Mouse (Mus musculus) right cerebral cortex, adult 2 months (tissue): ENCODE results near the gene Smap1.
"Not testable (repeated sequence)": the region's sequence is repeated elsewhere in the genome, so short reads cannot be mapped to it uniquely, and the experiment has no call there.

Source experiments
- DNase-seq, 2 experiments: peaks; one replicate each; pipeline ENCODE4 v3.0.0; 2021 to 2022; ENCODE audit warnings: low spot score in 2 of 2

Smap1 gene

DNA sequence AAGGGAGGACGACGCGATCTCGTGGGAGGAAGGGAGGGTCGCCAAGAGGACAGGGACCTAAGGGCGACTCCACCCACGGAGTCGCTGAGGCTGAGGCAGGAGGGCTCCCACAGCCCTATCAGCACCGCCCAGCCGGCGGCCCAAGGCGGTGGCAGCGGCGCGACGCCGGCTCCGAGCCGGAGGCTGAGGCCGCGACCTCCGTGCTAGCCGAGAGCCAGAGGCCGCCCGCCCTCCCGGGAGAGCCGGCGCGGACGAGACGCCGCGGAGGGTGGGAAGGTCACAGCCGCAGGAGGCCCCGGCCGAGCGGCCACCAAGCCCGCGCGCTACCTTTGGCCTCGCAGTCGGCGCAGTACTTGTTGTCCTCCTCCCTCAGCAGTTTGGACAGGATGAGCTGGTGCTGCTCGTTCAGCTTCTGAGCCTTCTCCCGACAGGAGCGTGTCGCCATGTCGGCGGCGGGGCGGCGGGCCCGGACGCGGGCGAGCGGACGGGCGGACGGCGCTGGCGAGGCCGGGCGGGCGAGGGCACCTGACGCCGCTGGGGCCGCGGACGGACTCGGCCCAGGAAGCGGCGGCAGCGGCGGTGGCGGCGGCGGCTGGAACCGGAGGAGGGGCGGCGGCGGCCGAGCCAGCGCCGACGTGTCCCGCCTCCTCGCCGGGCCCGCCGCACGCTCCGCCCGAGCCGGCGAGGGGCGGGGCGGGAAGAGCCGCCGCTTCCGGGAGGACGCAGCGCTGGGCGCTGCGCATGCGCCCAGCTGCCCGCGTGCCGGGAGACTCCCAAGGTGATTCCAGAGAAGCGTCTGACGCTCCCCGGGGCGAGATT, at the start of gene Smap1:
TSS of gene Smap1 (minus strand) at position 607 of the 819 bp plus-strand sequence.
- peak; percentile 76 to 79 for DNase-seq

DNA sequence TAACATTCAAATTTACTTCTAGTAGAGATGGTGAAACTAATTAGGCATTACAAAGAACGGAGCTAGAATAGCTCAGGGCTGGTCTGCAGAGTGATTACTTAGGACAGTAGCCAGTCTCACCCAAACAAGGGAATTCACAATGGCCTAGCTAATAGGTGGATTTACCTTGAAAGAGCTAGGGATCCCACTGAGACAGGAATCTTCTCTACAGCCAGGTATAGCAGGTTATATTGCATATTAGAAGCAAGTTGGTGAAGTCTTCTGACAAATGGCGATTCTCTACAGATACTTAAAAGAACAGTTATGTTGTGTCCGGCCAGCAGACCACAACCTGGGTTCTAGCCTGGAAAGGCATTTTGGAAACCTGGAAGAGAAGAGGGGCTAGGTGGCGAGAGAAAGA, 49.0 kb upstream of the Smap1 start:
- DNase-seq = not testable (repeated sequence)

DNA sequence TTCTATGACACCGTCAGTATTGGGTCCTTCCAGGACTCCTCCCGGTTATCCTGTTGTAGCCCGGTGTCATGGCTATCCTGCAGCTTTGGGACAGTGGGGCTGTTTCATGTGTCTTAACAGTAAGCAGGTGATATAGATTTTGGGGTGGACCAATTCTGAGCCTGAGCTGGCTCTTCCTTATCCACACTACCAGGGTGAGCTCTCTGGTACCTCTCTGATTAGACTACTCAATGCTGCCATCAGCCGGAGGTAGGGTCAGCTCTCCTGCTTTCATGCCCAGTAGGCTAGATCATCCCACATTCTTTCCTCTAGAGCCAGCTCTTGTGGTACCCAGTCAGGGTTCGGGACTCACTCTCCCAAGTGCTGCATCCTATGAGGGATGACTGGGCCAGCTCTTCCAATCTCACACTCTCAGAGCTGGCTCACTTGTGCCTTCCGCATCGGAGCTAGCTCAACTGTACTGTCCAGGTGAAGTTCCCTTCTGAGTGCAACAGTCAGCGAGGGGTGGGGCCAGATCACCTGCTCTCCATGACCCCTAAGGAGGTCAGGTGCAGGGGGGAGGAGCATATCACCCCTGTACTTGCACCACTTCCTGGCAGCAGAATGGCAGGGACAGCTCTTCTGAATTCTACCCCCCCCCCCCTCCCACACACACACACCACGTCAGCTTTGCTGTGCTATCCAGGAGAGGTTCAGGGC, 46.1 kb upstream of the Smap1 start:
- no peak for DNase-seq

DNA sequence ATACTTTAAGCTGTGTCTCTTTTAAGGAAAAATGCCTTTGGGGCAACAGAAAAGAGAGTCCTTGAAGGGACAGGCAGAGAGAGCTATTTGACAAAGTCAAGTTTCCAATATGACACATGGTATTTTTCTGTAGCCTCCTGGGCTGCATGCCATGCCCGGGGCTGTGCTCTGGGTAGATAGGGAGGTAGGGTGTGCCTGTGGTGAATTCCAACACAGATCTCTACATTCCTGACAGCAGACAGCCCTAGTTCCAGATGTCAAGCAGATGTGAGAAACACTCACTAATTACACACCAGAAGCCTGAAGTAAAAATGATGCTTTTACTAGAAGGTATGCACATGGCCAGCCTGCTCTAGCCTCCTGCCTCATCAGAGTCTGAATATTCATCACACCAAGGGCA, 44.1 kb upstream of the Smap1 start:
- DNase-seq = no peak

DNA sequence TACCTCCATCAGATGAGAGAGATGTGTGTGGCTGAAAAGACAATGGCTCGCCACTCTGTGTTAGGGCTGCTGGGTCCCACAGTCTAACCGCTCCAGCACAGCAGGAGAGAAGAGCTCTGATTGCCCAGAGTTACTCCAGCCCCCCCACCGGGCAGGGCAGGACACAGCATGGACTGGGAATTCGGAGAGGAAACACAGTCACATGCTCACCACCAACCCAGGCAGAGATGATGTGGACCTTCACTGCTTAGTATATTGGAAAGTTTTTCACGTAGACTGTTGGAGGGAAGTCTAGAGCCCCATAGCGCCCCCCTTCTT, 37.3 kb upstream of the Smap1 start:
- DNase-seq = no peak

DNA sequence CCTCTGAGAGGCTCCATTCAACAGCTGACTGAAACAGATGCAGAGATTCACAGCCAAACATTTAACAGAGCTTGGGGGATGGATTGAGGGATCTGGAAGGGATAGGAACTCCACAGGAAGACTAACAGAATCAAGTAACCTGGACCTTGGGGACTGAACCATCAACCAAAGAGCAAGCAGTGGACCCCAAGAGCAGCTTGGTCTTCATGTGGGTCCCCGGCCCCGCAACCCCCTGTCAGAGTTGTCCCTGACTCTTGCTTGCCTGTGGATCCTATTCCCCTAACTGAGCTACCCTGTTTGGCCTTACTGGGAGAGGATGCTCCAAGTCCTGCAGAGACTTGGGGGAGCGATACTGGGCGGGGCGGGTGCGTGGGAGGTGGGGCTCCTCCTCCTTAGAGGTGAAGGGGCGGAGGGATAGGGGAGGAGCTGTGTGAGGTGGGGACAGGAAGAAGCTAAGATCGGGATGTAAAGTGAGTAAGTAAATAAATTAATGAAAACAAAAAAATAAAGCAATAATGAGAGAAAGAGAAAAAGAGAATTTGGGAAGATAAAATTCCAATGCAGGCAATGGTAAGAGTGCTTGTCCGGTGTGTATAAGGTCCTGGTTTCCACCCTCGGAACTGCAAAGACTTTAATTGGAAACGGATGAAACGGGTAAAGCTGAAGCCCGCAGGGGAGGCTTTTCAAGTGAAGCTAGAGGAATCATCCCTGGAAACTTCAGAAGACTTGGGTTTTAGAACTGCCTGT, 36.7 kb upstream of the Smap1 start:
- DNase-seq = no peak

DNA sequence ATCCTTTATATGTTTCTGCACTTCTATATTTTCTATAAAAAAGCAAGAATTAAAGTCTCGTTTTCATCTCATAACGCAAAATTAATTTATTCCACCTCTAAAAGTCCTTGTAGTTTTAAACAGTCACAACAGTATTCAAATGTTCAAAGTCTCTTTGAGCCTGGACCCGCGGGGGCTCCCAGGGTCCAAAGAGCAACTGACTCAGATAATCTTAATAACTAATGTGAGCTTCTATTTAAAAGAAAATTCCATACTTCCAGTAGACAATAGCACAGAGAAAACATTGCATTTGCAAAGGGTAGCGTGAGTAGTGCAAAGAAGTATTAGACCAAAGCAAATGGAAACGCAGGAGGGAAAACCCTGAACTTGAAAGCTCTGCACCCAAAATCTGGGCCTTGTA, 36.0 kb upstream of the Smap1 start:
- no peak for DNase-seq

DNA sequence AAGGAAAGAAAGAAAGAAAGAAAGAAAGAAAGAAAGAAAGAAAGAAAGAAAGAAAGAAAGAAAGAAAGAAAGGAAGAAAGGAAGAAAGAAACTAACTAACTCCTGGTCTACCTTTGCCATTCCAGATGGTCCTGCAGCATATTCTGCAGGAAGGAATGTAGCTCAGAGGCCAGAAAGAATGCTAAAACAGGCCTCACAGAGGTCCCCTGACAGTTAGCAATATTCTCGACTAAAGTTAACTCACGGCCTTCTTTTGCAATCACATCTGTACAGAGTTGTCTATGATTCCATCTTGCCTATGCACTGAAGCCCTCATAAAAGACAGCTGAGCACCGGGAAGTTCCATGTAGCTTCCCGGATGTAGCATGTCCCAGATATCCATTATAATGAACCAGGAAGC, 33.4 kb upstream of the Smap1 start:
- no peak for DNase-seq

DNA sequence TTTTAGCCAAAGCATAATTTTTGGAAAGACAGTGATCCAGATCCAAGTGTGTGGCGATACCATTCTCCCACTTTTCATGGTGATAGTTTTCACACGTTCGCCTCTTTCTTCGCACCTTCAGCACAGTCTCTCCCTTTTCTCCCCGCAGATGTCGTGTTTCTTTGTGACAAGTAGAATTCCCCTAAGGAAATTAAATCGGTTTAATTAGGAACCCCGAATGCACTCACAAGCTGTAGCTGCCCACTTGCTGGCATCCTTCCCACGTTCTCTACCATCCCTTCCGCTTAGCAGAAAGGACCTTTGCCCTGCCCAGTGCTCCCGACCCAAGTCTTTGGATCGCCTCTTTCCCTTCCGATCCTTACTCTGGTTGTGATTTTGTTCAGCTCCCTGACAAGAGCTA, 31.8 kb upstream of the Smap1 start:
- DNase-seq = peak; percentile 57 to 64

DNA sequence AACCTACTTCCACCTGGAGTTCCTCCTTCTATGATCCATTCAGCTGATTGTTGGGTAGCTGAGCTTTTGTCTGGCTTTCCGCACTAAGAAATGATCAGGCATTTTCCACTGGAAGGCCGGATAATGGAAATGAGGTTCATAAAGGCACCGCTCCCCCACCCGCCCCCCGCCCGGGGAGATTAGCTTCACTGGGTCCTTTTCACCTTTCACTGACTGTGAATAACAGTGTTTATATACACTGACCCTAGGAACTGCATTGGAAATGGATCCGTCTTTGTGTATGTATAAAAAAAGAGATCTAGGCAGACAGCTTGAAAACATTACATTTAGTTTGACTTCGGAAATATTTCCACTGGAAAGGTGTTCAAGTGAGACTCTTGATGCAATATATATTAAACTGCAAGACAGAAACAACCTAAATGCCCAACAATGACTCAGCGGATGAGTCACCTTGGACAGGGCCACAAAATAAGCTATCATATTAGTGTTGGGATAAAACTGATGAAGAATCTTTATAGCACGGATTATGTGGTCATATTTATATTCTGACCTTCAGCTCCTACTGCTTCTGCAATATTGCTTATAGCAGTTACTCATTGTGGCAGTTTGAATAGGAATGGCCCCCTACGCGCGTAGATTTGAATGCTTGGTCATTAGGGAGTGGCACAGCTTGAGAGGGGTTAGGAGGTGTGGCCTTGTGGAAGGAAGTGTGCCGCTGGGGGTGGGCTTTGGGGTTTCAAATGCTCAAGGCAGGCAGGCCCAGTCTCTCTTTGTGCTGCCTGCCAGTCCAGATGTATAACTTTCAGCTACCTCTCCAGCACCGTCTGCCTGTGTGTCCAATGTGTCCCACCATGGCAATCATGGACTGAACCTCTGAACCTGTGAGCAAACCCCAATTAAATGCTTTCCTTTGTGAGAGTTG, 26.9 kb upstream of the Smap1 start:
- DNase-seq = no peak

DNA sequence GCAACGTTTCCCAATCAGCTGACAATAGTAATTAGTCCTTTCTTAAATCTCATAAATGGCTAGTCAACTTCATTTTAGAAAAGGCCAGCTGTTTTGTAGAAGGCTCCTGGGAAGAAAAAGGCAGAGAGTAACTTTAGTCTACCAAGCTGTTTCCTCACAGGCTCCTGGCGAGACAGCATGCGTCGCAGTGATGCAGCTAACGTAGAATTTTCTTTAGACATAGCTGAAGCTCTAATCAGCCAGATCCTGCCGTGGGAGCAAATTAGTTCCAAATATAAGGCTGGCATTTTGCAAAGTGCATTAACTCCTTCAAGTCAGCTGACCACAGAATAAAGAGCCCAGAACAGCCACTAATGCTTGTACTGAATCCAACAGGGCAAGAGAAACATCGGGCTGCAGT, 26.2 kb upstream of the Smap1 start:
- peak in 1 of 2 experiments; percentile 19 for DNase-seq

DNA sequence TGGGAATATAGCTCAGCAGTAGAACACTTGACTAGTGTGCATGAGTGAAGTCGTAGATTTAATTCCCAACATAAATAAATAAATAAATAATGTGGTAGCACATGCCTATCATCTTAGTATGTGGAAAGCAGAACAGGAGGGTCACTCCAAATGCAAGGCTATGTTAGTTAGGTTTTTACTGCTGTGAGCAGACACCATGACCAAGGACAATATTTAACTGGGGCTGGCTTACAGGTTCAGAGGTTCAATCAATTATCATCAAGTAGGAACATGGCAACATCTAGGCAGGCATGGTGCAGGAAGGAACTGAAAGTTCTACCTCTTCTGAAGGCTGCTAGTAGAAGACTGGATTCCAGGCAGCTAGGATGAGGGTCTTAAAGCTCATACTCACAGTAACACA, 22.0 kb upstream of the Smap1 start:
- no peak for DNase-seq

DNA sequence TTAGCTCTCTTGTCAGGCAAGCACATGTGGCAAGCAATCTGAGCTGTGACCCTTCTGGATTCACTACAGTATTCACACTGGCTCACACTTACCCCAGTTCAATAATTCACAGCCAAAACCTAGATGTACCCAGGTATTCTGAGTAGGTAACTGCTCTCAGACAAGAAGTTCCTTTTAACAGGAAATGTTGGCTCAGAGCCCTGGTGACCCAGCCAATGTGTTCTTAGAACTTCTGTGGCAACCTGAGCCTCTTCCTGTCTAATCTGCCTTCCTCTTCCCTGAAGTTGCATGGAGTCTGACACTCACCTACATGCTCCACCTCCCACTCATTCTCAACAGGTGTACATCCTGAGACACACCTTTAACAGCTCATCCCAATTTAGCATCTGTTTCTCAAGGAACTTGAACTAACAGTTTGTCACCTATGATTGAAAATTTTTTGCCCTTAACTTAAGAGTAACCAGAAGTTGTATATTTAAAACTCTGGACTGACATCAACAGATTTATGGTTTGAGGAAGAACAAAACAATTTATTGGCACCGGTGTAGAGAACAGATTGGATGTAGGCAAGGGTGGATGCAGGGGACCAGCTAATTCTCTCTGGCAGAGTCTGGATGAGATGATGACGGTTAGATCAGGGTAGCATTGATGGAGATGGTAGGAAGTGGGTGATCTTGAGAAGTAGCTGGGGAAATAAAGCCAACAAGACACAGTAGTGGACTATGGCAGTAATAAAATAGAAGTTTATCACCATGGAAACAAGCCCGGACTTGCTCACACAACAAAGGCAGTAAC, 21.2 kb upstream of the Smap1 start:
- peak in 1 of 2 experiments; percentile 19 for DNase-seq

DNA sequence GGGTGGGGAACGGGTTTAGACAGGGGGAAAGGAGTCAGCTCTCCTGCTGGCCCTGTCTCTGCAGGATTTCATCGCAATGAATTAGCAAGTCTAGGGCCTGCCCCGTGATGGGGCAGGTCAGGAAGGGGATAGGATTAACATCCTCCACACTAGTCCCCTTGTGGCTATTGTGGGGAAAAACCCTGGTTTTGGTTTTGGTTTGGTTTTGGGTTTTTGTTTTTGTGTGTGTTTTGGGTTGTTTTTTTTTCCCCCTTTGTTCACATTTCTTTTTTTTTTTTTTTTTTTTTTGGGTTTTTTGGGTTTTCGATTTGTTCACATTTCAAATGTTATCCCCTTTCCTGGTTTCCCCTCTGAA, 13.3 kb upstream of the Smap1 start:
- no peak for DNase-seq

DNA sequence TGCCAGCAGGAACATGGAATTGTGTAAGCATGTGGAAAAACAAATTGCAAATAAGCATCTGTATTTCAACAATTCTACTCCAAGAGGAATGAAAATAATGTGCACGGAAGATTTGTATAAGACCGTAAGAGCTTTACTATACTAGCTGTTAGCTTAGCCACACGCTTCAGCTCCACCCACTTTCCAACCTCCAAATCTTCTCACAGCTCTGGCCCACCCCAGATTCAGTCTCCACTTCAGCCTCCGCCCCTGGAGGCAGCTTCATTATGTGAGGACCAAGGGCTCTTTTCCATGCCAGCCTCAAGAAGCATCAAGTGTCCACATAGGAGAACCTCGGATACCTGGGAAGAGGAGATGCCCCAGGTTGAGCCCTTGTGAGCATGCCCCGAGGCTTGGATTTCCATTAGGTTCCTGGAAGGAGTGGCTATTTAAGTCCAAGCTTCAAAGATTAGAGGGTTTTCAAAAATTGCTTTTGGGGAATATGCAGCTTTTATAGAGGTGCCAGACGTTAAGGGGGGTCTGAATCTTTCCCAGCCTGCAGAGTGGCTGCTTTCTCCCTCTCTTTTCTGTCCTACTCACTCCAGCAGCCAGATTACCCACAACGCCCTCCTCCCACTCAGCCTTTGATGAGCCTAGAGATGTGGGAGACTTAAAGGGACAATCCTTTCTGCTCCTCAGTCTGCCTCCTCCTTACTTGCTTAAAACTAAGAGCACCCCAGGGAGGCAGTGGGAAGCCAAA, 12.7 kb upstream of the Smap1 start:
- DNase-seq = peak; percentile 41 to 57

DNA sequence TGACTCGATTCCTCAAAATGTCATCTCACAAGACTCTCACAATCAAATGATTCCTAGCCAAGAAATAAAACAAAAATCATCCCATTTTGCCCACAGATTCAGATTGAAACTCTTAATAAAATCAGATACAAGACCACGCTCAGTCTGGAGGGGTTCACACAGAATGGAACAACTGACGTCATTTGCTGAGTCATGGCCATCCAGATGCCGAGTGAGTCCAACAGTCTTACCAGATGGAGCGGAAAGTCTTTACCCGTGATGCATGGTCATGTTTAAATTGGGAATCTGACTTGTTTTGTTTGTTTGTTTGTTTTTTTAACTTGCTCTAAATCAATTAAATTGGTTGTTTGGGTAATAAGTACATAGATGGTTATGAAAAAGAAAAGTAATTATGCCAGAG, 7.3 kb upstream of the Smap1 start:
- DNase-seq = no peak

DNA sequence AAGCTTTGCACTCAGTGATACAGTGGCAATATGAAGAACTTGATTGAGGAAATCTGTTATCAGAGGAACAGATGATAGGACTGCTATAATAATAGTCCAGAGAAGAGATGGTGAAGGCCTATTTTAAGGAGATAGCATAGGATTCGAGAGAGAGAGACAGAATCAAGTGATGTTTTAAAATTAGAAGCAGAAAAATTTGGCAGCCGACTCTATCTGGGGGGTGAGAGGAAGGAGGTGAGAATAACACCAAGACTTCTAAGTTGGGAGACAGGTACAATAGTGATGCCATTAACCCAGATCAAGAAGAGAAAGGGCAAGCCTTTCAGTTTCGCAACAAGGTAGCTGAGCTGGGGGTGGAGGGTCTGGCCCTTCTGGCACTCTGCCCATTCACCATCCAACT, 6.3 kb upstream of the Smap1 start:
- no peak for DNase-seq

DNA sequence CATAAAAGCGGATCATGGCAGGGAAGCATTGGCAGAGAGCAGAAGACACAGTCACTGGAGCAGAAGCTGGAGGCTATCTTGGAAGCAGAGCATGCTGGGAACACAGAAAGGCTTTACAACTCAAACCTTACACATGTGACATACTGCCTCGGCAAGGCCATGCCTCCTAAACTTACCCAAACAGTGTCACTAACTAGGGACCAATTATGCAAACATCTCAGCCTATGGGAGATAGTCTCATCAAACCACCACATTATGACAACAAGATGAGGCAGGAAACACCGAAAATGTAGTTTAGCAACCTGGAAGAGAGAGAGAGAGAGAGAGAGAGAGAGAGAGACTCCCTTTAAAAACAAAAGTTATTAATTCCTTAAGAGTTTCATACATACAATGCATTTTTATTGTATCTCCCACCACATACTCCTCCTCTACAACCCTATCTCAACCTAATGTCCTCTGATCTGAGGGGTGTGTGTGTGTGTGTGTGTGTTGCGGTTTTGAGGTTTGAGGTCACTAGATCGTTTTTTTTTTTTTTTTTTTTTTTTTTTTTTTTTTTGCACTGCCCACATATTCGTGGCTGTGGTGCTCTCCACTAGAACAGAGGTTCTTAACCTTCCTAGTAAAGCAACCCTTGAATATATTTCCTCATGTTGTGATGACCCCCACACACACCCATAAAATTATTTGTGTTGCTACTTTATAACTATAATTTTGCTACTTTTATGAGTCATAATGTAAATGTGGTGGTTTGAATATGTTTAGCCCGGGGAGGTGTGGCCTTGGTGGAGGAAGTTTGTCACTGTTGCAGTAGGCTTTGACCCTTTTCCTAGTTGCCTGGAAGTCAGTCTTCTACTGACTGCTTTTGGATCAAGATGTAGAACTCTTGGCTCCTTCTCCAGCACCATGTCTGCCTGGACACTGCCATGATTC, 1.9 kb upstream of the Smap1 start:
- no peak for DNase-seq

DNA sequence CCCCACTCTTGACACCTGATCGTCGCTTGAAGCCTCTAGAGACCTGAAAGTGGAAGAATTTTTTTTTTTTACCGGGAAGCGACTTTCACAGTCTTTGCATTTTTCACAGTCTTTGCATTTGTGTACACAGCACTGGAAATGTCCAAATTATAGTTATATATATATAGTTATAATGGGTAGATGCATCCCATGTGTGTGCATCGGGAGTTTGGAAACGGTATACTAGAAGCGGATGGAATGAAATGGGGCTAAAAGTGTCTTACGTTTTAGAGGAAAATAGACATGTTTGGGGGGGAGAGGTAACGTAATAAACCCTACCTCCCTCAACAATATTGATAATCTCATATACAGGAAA, 390 bp upstream of the Smap1 start:
- no peak for DNase-seq
